Mouse (Mus musculus): ENCODE measurements at regions not wholly inside any gene's neighbourhood (a gene's known extent, or its start where the extent isn't known, plus 50 kb on each side); places are given as distances from the start of the nearest gene placed in this dataset.

- no peak for TF ChIP-seq CTCF (IDR thresholded peaks at IDR 0.05; ENCODE audit: borderline replicate concordance, insufficient read depth, low read length)
- TF ChIP-seq POLR2A (IDR thresholded peaks at IDR 0.05; ENCODE audit: low read depth, low read length), result no peak
Measured at GRCm38 (mm10) chr2:84229777-84230176, 195.4 kb downstream of the Calcrl start.
